Mouse (Mus musculus): ENCODE results near the gene Rhoa. TPM values are rescaled to one million over a fixed set of nuclear protein-coding genes. Genes with fewer than 3 reads are reported as not detected.

The Rhoa gene
- polyA plus RNA-seq, 1 experiment from 2014 or later: 353 TPM

GRCm38 (mm10) chr9:108349727-108350126 is 43.8 kb downstream of the Rhoa start:
- ChIA-PET POLR2A (interaction anchor here (0.6 to 1.6 kb wide), 3 partner anchors 11 to 81 kb away, joined by 3 to 4 read pairs (median 4); partner anchors contain the start of genes Gpx1, Rhoa and Tcta), CTCF (interaction anchor here (0.8 kb wide), 1 partner anchor 87 kb away, joined by 3 read pairs; the partner anchor contains the start of gene BC048562)
- H3K27me3 ChIP-seq: no peaks in the 10 kb centered on the region
- no peak for DNase-seq (ENCODE audit: low read depth, low spot score)
- no peak for TF ChIP-seq CTCF (IDR thresholded peaks at IDR 0.05)
- ATAC-seq: no peak
- in situ Hi-C loops (cut with MboI; ENCODE audit: low pct_unique_long_range_greater_than_20kb): loop anchor here (5.0 kb wide), 1 partner anchor 42 kb away; the partner anchor contains the start of genes Rhoa and Tcta

- in situ Hi-C loops (cut with MboI; ENCODE audit: low pct_unique_long_range_greater_than_20kb): no loop called here
- ATAC-seq: no peak
- DNase-seq (ENCODE audit: low read depth, low spot score): no peak
- no peaks in the 10 kb centered on the region for H3K27me3 ChIP-seq
- CTCF ChIA-PET: no interaction called here
- TF ChIP-seq CTCF (IDR thresholded peaks at IDR 0.05): no peak
- POLR2A ChIA-PET: interaction anchor here (0.8 kb wide), 1 partner anchor 57 kb away, joined by 4 read pairs; no protein-coding TSS in a partner anchor
Observed at GRCm38 (mm10) chr9:108378234-108378633, 72.3 kb downstream of the Rhoa start.

- no peak for DNase-seq (ENCODE audit: low read depth, low spot score)
- ATAC-seq: no peak
- TF ChIP-seq CTCF (IDR thresholded peaks at IDR 0.05): no peak
- in situ Hi-C loops (cut with MboI; ENCODE audit: low pct_unique_long_range_greater_than_20kb): no loop called here
- no peaks in the 10 kb centered on the region for H3K27me3 ChIP-seq
- ChIA-PET CTCF (no interaction called here), POLR2A (no interaction called here)
Observed at GRCm38 (mm10) chr9:108378736-108379135, 72.8 kb downstream of the Rhoa start.

GRCm38 (mm10) chr9:108379294-108379693 is 73.4 kb downstream of the Rhoa start:
- no peak for ATAC-seq
- CTCF ChIA-PET: no interaction called here
- POLR2A ChIA-PET: no interaction called here
- in situ Hi-C loops (cut with MboI; ENCODE audit: low pct_unique_long_range_greater_than_20kb): no loop called here
- no peak for TF ChIP-seq CTCF (IDR thresholded peaks at IDR 0.05)
- DNase-seq (ENCODE audit: low read depth, low spot score): no peak
- H3K27me3 ChIP-seq: no peaks in the 10 kb centered on the region

GRCm38 (mm10) chr9:108381382-108381781 is 75.5 kb downstream of the Rhoa start:
- no peak for TF ChIP-seq CTCF (IDR thresholded peaks at IDR 0.05)
- ChIA-PET POLR2A (no interaction called here), CTCF (no interaction called here)

GRCm38 (mm10) chr9:108385006-108385405 is 79.1 kb downstream of the Rhoa start:
- ChIA-PET CTCF (no interaction called here), POLR2A (no interaction called here)
- TF ChIP-seq CTCF (IDR thresholded peaks at IDR 0.05): no peak
- in situ Hi-C loops (cut with MboI; ENCODE audit: low pct_unique_long_range_greater_than_20kb): no loop called here
- DNase-seq (ENCODE audit: low read depth, low spot score): no peak
- H3K27me3 ChIP-seq: no peaks in the 10 kb centered on the region
- ATAC-seq: no peak

More at GRCm38 (mm10) chr9:108381382-108381781, 75.5 kb downstream of the Rhoa start:
- ATAC-seq (no peak), DNase-seq (ENCODE audit: low read depth, low spot score) (no peak)
- H3K27me3 ChIP-seq: no peaks in the 10 kb centered on the region
- in situ Hi-C loops (cut with MboI; ENCODE audit: low pct_unique_long_range_greater_than_20kb): no loop called here

GRCm38 (mm10) chr9:108386816-108387215 is 80.9 kb downstream of the Rhoa start:
- H3K27me3 ChIP-seq: no peaks in the 10 kb centered on the region
- DNase-seq (ENCODE audit: low read depth, low spot score) (no peak), ATAC-seq (no peak)
- in situ Hi-C loops (cut with MboI; ENCODE audit: low pct_unique_long_range_greater_than_20kb): no loop called here
- no peak for TF ChIP-seq CTCF (IDR thresholded peaks at IDR 0.05)
- ChIA-PET CTCF (interaction anchor here (0.9 to 1.4 kb wide), 2 partner anchors 12 to 24 kb away, joined by 3 to 6 read pairs; no protein-coding TSS in a partner anchor), POLR2A (no interaction called here)

Other genes starting within 250 kb of the Rhoa start
- 0.14 TPM for gene Mst1, start 225.7 kb upstream of the Rhoa start, polyA plus RNA-seq (2021)
- 52.2 TPM for gene Rnf123, start 222.8 kb upstream of the Rhoa start, polyA plus RNA-seq (2021)
- gene Apeh, start 211.5 kb upstream of the Rhoa start, polyA plus RNA-seq (2021): 93.3 TPM
- 0.08 TPM for gene Bsn, start 115.7 kb upstream of the Rhoa start, polyA plus RNA-seq (2021)
- gene Dag1, start 42.2 kb upstream of the Rhoa start, polyA plus RNA-seq (2021): 336 TPM
- gene Nicn1, start 15.7 kb upstream of the Rhoa start, polyA plus RNA-seq (2021): 30.9 TPM
- gene Amt, start 9.3 kb upstream of the Rhoa start, polyA plus RNA-seq (2021): 6.0 TPM
- 30.2 TPM for gene Tcta, start within 50 bp of the Rhoa start, polyA plus RNA-seq (2021)
- 372 TPM for gene Gpx1, start 32.8 kb downstream of the Rhoa start, polyA plus RNA-seq (2021)
- gene Usp4, start 41.7 kb downstream of the Rhoa start, polyA plus RNA-seq (2021): 82.1 TPM
- gene 1700102P08Rik, start 86.7 kb downstream of the Rhoa start, polyA plus RNA-seq (2021): 0.82 TPM
- not detected for gene Ccdc36, start 122.4 kb downstream of the Rhoa start, polyA plus RNA-seq (2021)
- gene BC048562, start 130.4 kb downstream of the Rhoa start, polyA plus RNA-seq (2021): not detected
- 33.0 TPM for gene Ccdc71, start 154.4 kb downstream of the Rhoa start, polyA plus RNA-seq (2021)
- gene Klhdc8b, start 155.5 kb downstream of the Rhoa start, polyA plus RNA-seq (2021): 20.8 TPM
- 131 TPM for gene Lamb2, start 173.6 kb downstream of the Rhoa start, polyA plus RNA-seq (2021)
- 142 TPM for gene Usp19, start 184.5 kb downstream of the Rhoa start, polyA plus RNA-seq (2021)
- gene Qars, start 201.6 kb downstream of the Rhoa start, polyA plus RNA-seq (2021): 156 TPM
- 93.1 TPM for gene Qrich1, start 210.7 kb downstream of the Rhoa start, polyA plus RNA-seq (2021)